Mouse (Mus musculus) erythroblast, embryonic 14.5 days (primary cell): Measurements from ENCODE around the gene Eva1b.

Experiments
- GATA1 ChIP-seq: IDR thresholded peaks from 2 replicates; pipeline ENCODE4 v1.6.1; 2012; ENCODE audit warnings: low read length, inconsistent platforms, mixed read lengths
- TAL1 ChIP-seq: IDR thresholded peaks from 3 replicates; pipeline ENCODE4 v1.6.1; 2012; ENCODE audit warnings: low read length, inconsistent platforms, mixed read lengths

GRCm38 (mm10) chr4:126148161-126148961, 817 bp downstream of the Eva1b start:
- TF ChIP-seq GATA1 (no peak), TAL1 (no peak)
